Mouse (Mus musculus) hindbrain, embryonic 10.5 days (tissue): ENCODE data around the gene Slc2a13. TPM values are rescaled to one million over a fixed set of nuclear protein-coding genes. Genes with fewer than 3 reads are reported as not detected.

Experiments used
- polyA plus RNA-seq: library from polyadenylated mRNA; unstranded; fragments of >200 nt; fragmentation: Nextera tagmentation; extraction: Ambion mirVana; gene quantifications from 2 replicates; pipeline ENCODE4 v1.2.1, GENCODE M21; 2016

The Slc2a13 gene
- polyA plus RNA-seq, 1 experiment from 2014 or later, result 0.97 TPM

Other genes with a start within 250 kb of the Slc2a13 start
- gene Lrrk2, start 99.9 kb upstream of the Slc2a13 start, polyA plus RNA-seq, result 1.7 and 2.4 TPM in 2 replicates